In the genomic region with DNA sequence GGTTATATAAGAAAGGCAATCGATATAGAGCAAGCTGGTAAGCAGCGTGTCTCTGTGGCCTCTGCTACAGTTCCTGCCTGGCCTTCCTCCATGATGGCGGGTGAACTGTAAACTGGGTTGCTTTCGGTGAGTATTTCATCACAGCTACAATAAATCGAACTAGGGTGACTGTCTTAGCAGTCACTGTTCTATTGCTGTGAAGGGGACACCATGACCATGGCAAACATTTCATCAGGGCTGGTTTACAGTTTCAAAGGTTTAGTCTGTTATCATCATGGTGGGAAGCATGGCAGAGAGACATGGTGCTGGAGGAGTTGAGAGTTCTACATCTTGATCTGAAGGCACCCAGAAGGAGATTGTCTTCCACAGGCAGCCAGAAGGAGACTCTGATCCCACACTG, we compare ENCODE assay signal across 24 mouse cellular contexts. TPM values are rescaled to one million over a fixed set of nuclear protein-coding genes. Genes with fewer than 3 reads are reported as not detected.
"Had no signal": no experiment of that assay in that cellular context is flagged by ENCODE, and none has a peak within 500 bp of the region (broad histone marks: within the 10 kb centered on the region; RNA-seq: fewer than 3 reads in every experiment).

No protein-coding gene starts in this region.

- DNase-seq: kidney, adult 11 months; kidney, adult 8-10 months; kidney, postnatal 10 days; kidney, postnatal 36 days; layer of hippocampus, postnatal 36 days; lung, adult 2 months; lung, postnatal 14 days; lung, postnatal 4 days; midbrain, embryonic 14.5 days; right cerebral cortex, adult 18-20 months; right cerebral cortex, postnatal 14 days; right cerebral cortex, postnatal 4 days; spleen, adult 18-20 months; thymus, postnatal 25 days had no signal

- H3K9ac ChIP-seq: kidney, embryonic 15.5 days; stomach, embryonic 15.5 days had no signal

- H3K36me3 ChIP-seq: kidney, embryonic 15.5 days; stomach, embryonic 15.5 days had no signal

- H3K27ac ChIP-seq: kidney, embryonic 15.5 days; left cerebral cortex, adult 2 months; stomach, embryonic 15.5 days had no signal

- H3K27me3 ChIP-seq: kidney, embryonic 15.5 days; stomach, embryonic 15.5 days had no signal

- H3K4me2 ChIP-seq: kidney, embryonic 15.5 days; midbrain, embryonic 11.5 days; stomach, embryonic 15.5 days had no signal

- H3K4me1 ChIP-seq: stomach, embryonic 15.5 days had no signal

- H3K4me3 ChIP-seq: kidney, embryonic 15.5 days; left cerebral cortex, adult 2 months; stomach, embryonic 15.5 days had no signal

- H3K9me3 ChIP-seq: kidney, embryonic 15.5 days; stomach, embryonic 15.5 days had no signal

RNA-seq across cellular contexts. Expression of a gene that starts 14.8 kb away (rescaled TPM):
- polyA plus RNA-seq: limb, embryonic 11.5 days; lung, embryonic 16.5 days; midbrain, embryonic 11.5 days; midbrain, embryonic 14.5 days; midbrain, postnatal 0 days; neural tube, embryonic 11.5 days; neural tube, embryonic 14.5 days; thymus, postnatal 0 days had no signal
